Mouse (Mus musculus): ENCODE data around the gene Kcnma1. TPM values are rescaled to one million over a fixed set of nuclear protein-coding genes. Genes with fewer than 3 reads are reported as not detected.
A peak's percentile ranks its signal among the peaks of the same experiment; 100 is the strongest.

Kcnma1 gene
- polyA plus RNA-seq, 1 experiment from 2014 or later = 9.0 TPM

GRCm38 (mm10) chr14:23529229-23529628 lies 485.1 kb downstream of the Kcnma1 start:
- ATAC-seq (replicated peaks) = no peak
- Histone ChIP-seq H3K4me3 (no peak overlapping the region), H3K27me3 (no peaks in the 10 kb centered on the region), H3K9ac (replicated peaks) (no peak overlapping the region), H3K9me3 (no peaks in the 10 kb centered on the region), H3K4me1 (no peaks in the 10 kb centered on the region), H3K36me3 (no peaks in the 10 kb centered on the region), H3K27ac (replicated peaks) (no peak overlapping the region), H3K4me2 (replicated peaks) (no peak overlapping the region)
- WGBS = 41% methylated on average over 1 of the region's 1 CpGs

GRCm38 (mm10) chr14:23525910-23526309 lies 488.4 kb downstream of the Kcnma1 start:
- no peak for ATAC-seq (replicated peaks)
- Histone ChIP-seq H3K27ac (replicated peaks) (no peak overlapping the region), H3K4me2 (replicated peaks) (no peak overlapping the region), H3K4me3 (no peak overlapping the region), H3K4me1 (no peaks in the 10 kb centered on the region), H3K36me3 (no peaks in the 10 kb centered on the region), H3K27me3 (no peaks in the 10 kb centered on the region), H3K9me3 (no peaks in the 10 kb centered on the region), H3K9ac (replicated peaks) (no peak overlapping the region)
- 90% methylated on average over 1 of the region's 1 CpGs for WGBS

GRCm38 (mm10) chr14:23523825-23524491 lies 490.3 kb downstream of the Kcnma1 start:
- Histone ChIP-seq H3K36me3 (no peaks in the 10 kb centered on the region), H3K4me1 (no peaks in the 10 kb centered on the region), H3K4me3 (no peak overlapping the region), H3K27me3 (no peaks in the 10 kb centered on the region), H3K4me2 (replicated peaks) (no peak overlapping the region), H3K9me3 (no peaks in the 10 kb centered on the region), H3K9ac (replicated peaks) (no peak overlapping the region), H3K27ac (replicated peaks) (no peak overlapping the region)
- 34% methylated on average over 6 of the region's 6 CpGs for WGBS
- no peak for ATAC-seq (replicated peaks)

- Histone ChIP-seq H3K36me3 (no peaks in the 10 kb centered on the region), H3K4me3 (no peak overlapping the region), H3K4me2 (replicated peaks) (no peak overlapping the region), H3K27ac (replicated peaks) (no peak overlapping the region), H3K9ac (replicated peaks) (no peak overlapping the region), H3K27me3 (no peaks in the 10 kb centered on the region), H3K4me1 (no peaks in the 10 kb centered on the region), H3K9me3 (no peaks in the 10 kb centered on the region)
- WGBS = 86% methylated on average over 4 of the region's 4 CpGs
- ATAC-seq (replicated peaks) = no peak
Measured at GRCm38 (mm10) chr14:23522606-23523159, 491.6 kb downstream of the Kcnma1 start.

GRCm38 (mm10) chr14:23521080-23521684 lies 493.1 kb downstream of the Kcnma1 start:
- H3K4me2 ChIP-seq (replicated peaks) = no peak overlapping the region
- H3K4me1 ChIP-seq = no peaks in the 10 kb centered on the region
- 77% methylated on average over 10 of the region's 10 CpGs for WGBS
- ATAC-seq (replicated peaks) = no peak
- no peaks in the 10 kb centered on the region for H3K36me3 ChIP-seq
- H3K27me3 ChIP-seq = no peaks in the 10 kb centered on the region
- no peak overlapping the region for H3K4me3 ChIP-seq
- H3K9me3 ChIP-seq = no peaks in the 10 kb centered on the region
- no peak overlapping the region for H3K27ac ChIP-seq (replicated peaks)
- H3K9ac ChIP-seq (replicated peaks) = no peak overlapping the region

- Histone ChIP-seq H3K27ac (replicated peaks) (no peak overlapping the region), H3K4me2 (replicated peaks) (no peak overlapping the region), H3K36me3 (no peaks in the 10 kb centered on the region), H3K27me3 (no peaks in the 10 kb centered on the region), H3K9me3 (no peaks in the 10 kb centered on the region), H3K9ac (replicated peaks) (no peak overlapping the region), H3K4me3 (no peak overlapping the region), H3K4me1 (no peaks in the 10 kb centered on the region)
- ATAC-seq (replicated peaks) = no peak
- 92% methylated on average over 2 of the region's 2 CpGs for WGBS
Measured at GRCm38 (mm10) chr14:23517374-23517773, 496.9 kb downstream of the Kcnma1 start.

- no peak for ATAC-seq (replicated peaks)
- no peaks in the 10 kb centered on the region for H3K9me3 ChIP-seq
- WGBS = 84% methylated on average over 5 of the region's 5 CpGs
- no peaks in the 10 kb centered on the region for H3K27me3 ChIP-seq
- H3K9ac ChIP-seq (replicated peaks) = no peak overlapping the region
- H3K4me1 ChIP-seq = no peaks in the 10 kb centered on the region
- peaks cover 2% of the 10 kb centered on the region; the same call in 1 of the 2 replicates for H3K36me3 ChIP-seq
- H3K4me2 ChIP-seq (replicated peaks) = no peak overlapping the region
- H3K27ac ChIP-seq (replicated peaks) = no peak overlapping the region
- no peak overlapping the region for H3K4me3 ChIP-seq
Measured at GRCm38 (mm10) chr14:23509792-23510191, 504.5 kb downstream of the Kcnma1 start.

GRCm38 (mm10) chr14:23502236-23502790 lies 512.0 kb downstream of the Kcnma1 start:
- ATAC-seq (replicated peaks) = peak; percentile 63; the same call in 1 of the 2 replicates

GRCm38 (mm10) chr14:23496801-23497200 lies 517.5 kb downstream of the Kcnma1 start:
- H3K4me2 ChIP-seq (replicated peaks) = no peak overlapping the region
- no peaks in the 10 kb centered on the region for H3K27me3 ChIP-seq
- no peak overlapping the region for H3K9ac ChIP-seq (replicated peaks)
- no peak overlapping the region for H3K4me3 ChIP-seq
- no peaks in the 10 kb centered on the region for H3K36me3 ChIP-seq
- no peak overlapping the region for H3K27ac ChIP-seq (replicated peaks)
- WGBS = 88% methylated on average over 3 of the region's 3 CpGs
- ATAC-seq (replicated peaks) = no peak
- H3K9me3 ChIP-seq = no peaks in the 10 kb centered on the region
- no peaks in the 10 kb centered on the region; the same call in 1 of the 2 replicates for H3K4me1 ChIP-seq

More at GRCm38 (mm10) chr14:23502236-23502790, 512.0 kb downstream of the Kcnma1 start:
- Histone ChIP-seq H3K27ac (replicated peaks) (no peak overlapping the region), H3K36me3 (no peaks in the 10 kb centered on the region), H3K4me3 (no peak overlapping the region), H3K27me3 (no peaks in the 10 kb centered on the region), H3K4me2 (replicated peaks) (no peak overlapping the region), H3K9ac (replicated peaks) (no peak overlapping the region), H3K4me1 (peaks cover 6% of the 10 kb centered on the region), H3K9me3 (no peaks in the 10 kb centered on the region)
- WGBS = 22% methylated on average over 8 of the region's 8 CpGs

- no peaks in the 10 kb centered on the region for H3K9me3 ChIP-seq
- no peaks in the 10 kb centered on the region for H3K4me1 ChIP-seq
- H3K27ac ChIP-seq (replicated peaks) = no peak overlapping the region
- ATAC-seq (replicated peaks) = no peak
- H3K4me3 ChIP-seq = no peak overlapping the region
- no peak overlapping the region for H3K9ac ChIP-seq (replicated peaks)
- H3K4me2 ChIP-seq (replicated peaks) = no peak overlapping the region
- WGBS = 75% methylated on average over 4 of the region's 4 CpGs
- H3K27me3 ChIP-seq = no peaks in the 10 kb centered on the region
- no peaks in the 10 kb centered on the region for H3K36me3 ChIP-seq
Measured at GRCm38 (mm10) chr14:23496236-23496740, 518.0 kb downstream of the Kcnma1 start.

- H3K27me3 ChIP-seq = no peaks in the 10 kb centered on the region
- H3K4me2 ChIP-seq (replicated peaks) = no peak overlapping the region
- H3K9me3 ChIP-seq = no peaks in the 10 kb centered on the region
- H3K36me3 ChIP-seq = no peaks in the 10 kb centered on the region
- no peak for ATAC-seq (replicated peaks)
- 72% methylated on average over 3 of the region's 3 CpGs for WGBS
- H3K9ac ChIP-seq (replicated peaks) = no peak overlapping the region
- H3K4me1 ChIP-seq = no peaks in the 10 kb centered on the region
- no peak overlapping the region for H3K27ac ChIP-seq (replicated peaks)
- no peak overlapping the region for H3K4me3 ChIP-seq
Measured at GRCm38 (mm10) chr14:23494496-23494800, 519.8 kb downstream of the Kcnma1 start.

GRCm38 (mm10) chr14:23493750-23494495 lies 520.4 kb downstream of the Kcnma1 start:
- no peak overlapping the region for H3K9ac ChIP-seq (replicated peaks)
- no peaks in the 10 kb centered on the region for H3K27me3 ChIP-seq
- no peak overlapping the region for H3K4me3 ChIP-seq
- H3K4me2 ChIP-seq (replicated peaks) = no peak overlapping the region
- no peaks in the 10 kb centered on the region for H3K36me3 ChIP-seq
- 74% methylated on average over 8 of the region's 8 CpGs for WGBS
- H3K27ac ChIP-seq (replicated peaks) = no peak overlapping the region
- ATAC-seq (replicated peaks) = no peak
- no peaks in the 10 kb centered on the region for H3K4me1 ChIP-seq
- no peaks in the 10 kb centered on the region for H3K9me3 ChIP-seq

Data from forebrain, embryonic 15.5 days (tissue).